In the genomic region with DNA sequence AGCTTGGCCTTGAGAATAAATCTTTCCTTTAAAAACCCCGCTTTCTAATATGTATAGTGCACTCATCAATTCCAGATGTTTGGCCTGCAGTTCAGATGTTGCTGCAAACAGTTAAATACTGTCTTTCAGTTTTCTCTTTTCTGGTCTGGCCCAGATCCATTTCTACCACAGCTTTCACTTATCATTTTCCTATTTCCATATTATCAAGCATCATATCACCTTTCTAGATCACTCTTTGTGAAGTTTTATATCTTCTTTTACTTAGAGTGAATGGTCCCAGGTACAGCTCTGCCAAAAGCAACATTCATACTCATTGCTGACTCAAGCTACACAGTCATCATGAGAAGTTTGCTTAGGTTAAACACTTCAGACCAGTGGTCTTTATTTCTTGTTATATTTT, we compare ENCODE assay signal across 23 mouse cellular contexts. TPM values are rescaled to one million over a fixed set of nuclear protein-coding genes. Genes with fewer than 3 reads are reported as not detected.
A peak's percentile ranks its signal among the peaks of the same experiment; 100 is the strongest.
DNase-seq lines count a peak whose midpoint lies in the region; ATAC-seq lines count a peak whose summit lies in the region.
"Had no signal": no experiment of that assay in that cellular context is flagged by ENCODE, and none has a peak within 500 bp of the region (broad histone marks: within the 10 kb centered on the region; RNA-seq: fewer than 3 reads in every experiment).

No protein-coding gene starts in this region.

- H3K27me3 ChIP-seq in embryonic facial prominence, embryonic 11.5 days (ENCODE audit: control insufficient read depth, insufficient read depth, low read length): no peaks in the 10 kb centered on the region
- no peaks in the 10 kb centered on the region for H3K27me3 ChIP-seq in embryonic facial prominence, embryonic 10.5 days (replicated peaks; ENCODE audit: low read depth, poor library complexity, severe bottlenecking)
- H3K27me3 ChIP-seq in kidney, embryonic 15.5 days: no peaks in the 10 kb centered on the region; the same call in 1 of the 2 replicates
- H3K27me3 ChIP-seq: CH12.LX; embryonic facial prominence, embryonic 13.5 days; forebrain, embryonic 13.5 days had no signal

- no peaks in the 10 kb centered on the region for H3K4me1 ChIP-seq in embryonic facial prominence, embryonic 11.5 days (ENCODE audit: control insufficient read depth, insufficient read depth, low read length)
- no peaks in the 10 kb centered on the region for H3K4me1 ChIP-seq in embryonic facial prominence, embryonic 10.5 days
- no peaks in the 10 kb centered on the region for H3K4me1 ChIP-seq in kidney, embryonic 15.5 days
- H3K4me1 ChIP-seq: embryonic facial prominence, embryonic 13.5 days; forebrain, embryonic 13.5 days had no signal

- 38% methylated on average over 1 of the region's 1 CpGs for WGBS in embryonic facial prominence, embryonic 11.5 days
- WGBS in embryonic facial prominence, embryonic 10.5 days: 44% methylated on average over 1 of the region's 1 CpGs
- WGBS in kidney, embryonic 15.5 days: 57% methylated on average over 1 of the region's 1 CpGs

- peak; percentile 20 for DNase-seq in embryonic facial prominence, embryonic 11.5 days (ENCODE audit: low spot score)
- DNase-seq in embryonic facial prominence, embryonic 10.5 days (ENCODE audit: low spot score): no peak
- DNase-seq in 3T3-L1 (ENCODE audit: low read depth, low spot score): peak; percentile 61
- DNase-seq in NIH3T3 (ENCODE audit: low read depth): peak; percentile 68
- peak; percentile 3 for DNase-seq in mesoderm, embryonic 11.5 days (ENCODE audit: low read depth, low spot score)
- DNase-seq in layer of hippocampus, adult 9-11 months: no peak
- DNase-seq: adrenal gland, adult 2 months; adrenal gland, postnatal 10 days; adrenal gland, postnatal 25 days; B cell, adult 2 months; cerebellum, adult 11 months; cerebellum, adult 18-20 months; cerebellum, adult 8-10 months; cerebellum, adult 9-11 months; cerebellum, postnatal 14 days; cerebellum, postnatal 36 days had no signal

- no peak overlapping the region for H3K4me2 ChIP-seq in embryonic facial prominence, embryonic 11.5 days (ENCODE audit: low read depth, low read length)
- no peak overlapping the region for H3K4me2 ChIP-seq in kidney, embryonic 15.5 days
- H3K4me2 ChIP-seq: embryonic facial prominence, embryonic 13.5 days; forebrain, embryonic 13.5 days had no signal

- no peaks in the 10 kb centered on the region for H3K9me3 ChIP-seq in embryonic facial prominence, embryonic 11.5 days (replicated peaks; ENCODE audit: control insufficient read depth, low read length)
- H3K9me3 ChIP-seq in embryonic facial prominence, embryonic 10.5 days: no peaks in the 10 kb centered on the region
- no peaks in the 10 kb centered on the region for H3K9me3 ChIP-seq in kidney, embryonic 15.5 days (replicated peaks)
- H3K9me3 ChIP-seq: embryonic facial prominence, embryonic 13.5 days; forebrain, embryonic 13.5 days; G1E had no signal

- H3K36me3 ChIP-seq in embryonic facial prominence, embryonic 11.5 days (replicated peaks; ENCODE audit: control insufficient read depth, insufficient read depth, low read depth, low read length): no peaks in the 10 kb centered on the region
- no peaks in the 10 kb centered on the region for H3K36me3 ChIP-seq in embryonic facial prominence, embryonic 10.5 days (replicated peaks)
- H3K36me3 ChIP-seq in kidney, embryonic 15.5 days: no peaks in the 10 kb centered on the region
- H3K36me3 ChIP-seq: embryonic facial prominence, embryonic 13.5 days had no signal

- H3K9ac ChIP-seq in embryonic facial prominence, embryonic 11.5 days (replicated peaks; ENCODE audit: low read length): no peak overlapping the region
- H3K9ac ChIP-seq in kidney, embryonic 15.5 days: no peak overlapping the region
- H3K9ac ChIP-seq: embryonic facial prominence, embryonic 13.5 days; forebrain, embryonic 13.5 days had no signal

- no peak for ATAC-seq in embryonic facial prominence, embryonic 11.5 days (replicated peaks; ENCODE audit: insufficient number of reproducible peaks, low FRiP score, low TSS enrichment, low read depth)
- ATAC-seq in kidney, embryonic 15.5 days (replicated peaks; ENCODE audit: low FRiP score): no peak
- ATAC-seq: CD4-positive, CD25-positive, alpha-beta regulatory T cell, adult 4 months; forebrain, embryonic 13.5 days; forebrain, embryonic 16.5 days had no signal

- no peak overlapping the region for H3K4me3 ChIP-seq in embryonic facial prominence, embryonic 11.5 days (ENCODE audit: low read depth, low read length)
- no peak overlapping the region for H3K4me3 ChIP-seq in embryonic facial prominence, embryonic 10.5 days
- H3K4me3 ChIP-seq in kidney, embryonic 15.5 days (replicated peaks): no peak overlapping the region
- H3K4me3 ChIP-seq: embryonic facial prominence, embryonic 13.5 days; forebrain, embryonic 13.5 days had no signal

- no peak overlapping the region for H3K27ac ChIP-seq in embryonic facial prominence, embryonic 11.5 days (replicated peaks; ENCODE audit: low read depth, low read length)
- no peak overlapping the region for H3K27ac ChIP-seq in embryonic facial prominence, embryonic 10.5 days (replicated peaks)
- no peak overlapping the region for H3K27ac ChIP-seq in kidney, embryonic 15.5 days
- H3K27ac ChIP-seq: embryonic facial prominence, embryonic 13.5 days; forebrain, embryonic 13.5 days had no signal

RNA-seq across cellular contexts. Expression of a gene that starts 7.8 kb away (rescaled TPM):
- 0.68 and 1.00 TPM in 2 replicates for polyA plus RNA-seq in embryonic facial prominence, embryonic 11.5 days (2014; fragmentation: Nextera tagmentation; extraction: Ambion mirVana)
- 1.8 and 2.0 TPM in 2 replicates for polyA plus RNA-seq in embryonic facial prominence, embryonic 10.5 days (2016; fragmentation: Nextera tagmentation; extraction: Ambion mirVana)
- polyA plus RNA-seq in kidney, embryonic 15.5 days (2015; fragmentation: Nextera tagmentation; extraction: Ambion mirVana): 1.5 and 1.6 TPM in 2 replicates
- polyA plus RNA-seq: CD4-positive, CD25-positive, alpha-beta regulatory T cell, adult 4 months had no signal

Comparison
In these comparisons a context has a peak if more than half of its experiments do, and no peak if none do; other contexts are left out.
1. DNase-seq: peak in embryonic facial prominence, embryonic 11.5 days (single experiment), 3T3-L1 (single experiment), NIH3T3 (single experiment) and mesoderm, embryonic 11.5 days (single experiment); none in embryonic facial prominence, embryonic 10.5 days (single experiment) and layer of hippocampus, adult 9-11 months (single experiment).